Mouse (Mus musculus): ENCODE measurements around the gene Rac2. TPM values are rescaled to one million over a fixed set of nuclear protein-coding genes. Genes with fewer than 3 reads are reported as not detected.

Gene Rac2
- total and polyA plus RNA-seq, 3 experiments, result 160 to 942 (median 453) TPM

- Histone ChIP-seq H3K27me3 (replicated peaks) (no peaks in the 10 kb centered on the region), H3K4me1 (ENCODE audit: control insufficient read depth in 1 of 2, insufficient read depth in 2 of 2) (peaks cover 25 to 40% of the 10 kb centered on the region in 2 experiments)
- dilution Hi-C loops (cut with MboI; ENCODE audit: extremely low pct_ligation_motif_present, extremely low pct_unique_long_range_greater_than_20kb, low sequenced_read_pairs), result no loop called here
These were observed 51.3 kb downstream of the Rac2 start for GRCm38 (mm10) chr15:78521331-78521730.

GRCm38 (mm10) chr15:78520112-78520715 lies 52.4 kb downstream of the Rac2 start:
- Histone ChIP-seq H3K9ac (ENCODE audit: insufficient read depth, low read depth) (no peak overlapping the region), H3K4me3 (replicated peaks in 1 of 3; ENCODE audit: low read depth in 2 of 3, low read length in 2 of 3, poor library complexity in 1 of 3) (no peak overlapping the region), H3K27me3 (replicated peaks) (no peaks in the 10 kb centered on the region), H3K9me3 (replicated peaks; ENCODE audit: low read length) (no peaks in the 10 kb centered on the region), H3K4me2 (ENCODE audit: insufficient read depth, low read depth, poor library complexity, severe bottlenecking) (no peak overlapping the region), H3K4me1 (ENCODE audit: control insufficient read depth in 1 of 2, insufficient read depth in 2 of 2) (peaks cover 28 to 42% of the 10 kb centered on the region in 2 experiments), H3K27ac (ENCODE audit: insufficient read depth, low read depth) (no peak overlapping the region), H3K36me3 (replicated peaks in 1 of 2; ENCODE audit: control insufficient read depth in 1 of 2, insufficient read depth in 1 of 2, low read length in 1 of 2) (peaks cover 0 to 23% of the 10 kb centered on the region in 2 experiments), H3K79me2 (replicated peaks; ENCODE audit: control insufficient read depth, extremely low read depth, insufficient read depth, poor library complexity, severe bottlenecking) (no peaks in the 10 kb centered on the region)
- DNase-seq (ENCODE audit: extremely low read depth), result no peak
- TF ChIP-seq MAX (IDR thresholded peaks at IDR 0.05; ENCODE audit: low read length) (no peak), GABPA (IDR thresholded peaks at IDR 0.05; ENCODE audit: insufficient replicate concordance, low read depth, low read length) (no peak), RCOR1 (conservative IDR thresholded peaks at IDR 0.05; ENCODE audit: low read depth, low read length) (no peak), MAZ (IDR thresholded peaks at IDR 0.05; ENCODE audit: low read depth, low read length) (no peak), CHD1 (IDR thresholded peaks at IDR 0.05; ENCODE audit: low read depth, low read length) (no peak), SMC3 (IDR thresholded peaks at IDR 0.05; ENCODE audit: low read depth, low read length) (no peak), CTCF (conservative IDR thresholded peaks at IDR 0.05 in 1 of 2, IDR thresholded peaks at IDR 0.05 in 1 of 2; ENCODE audit: low read depth in 2 of 2, low read length in 2 of 2) (no peak), NELFE (IDR thresholded peaks at IDR 0.05; ENCODE audit: low read depth, low read length) (no peak), JUN (IDR thresholded peaks at IDR 0.05; ENCODE audit: insufficient read depth, low read depth, low read length) (no peak), KAT2A (IDR thresholded peaks at IDR 0.05; ENCODE audit: insufficient replicate concordance, low read length) (no peak), E2F4 (IDR thresholded peaks at IDR 0.05; ENCODE audit: insufficient replicate concordance, low read depth, low read length) (no peak)
- in situ Hi-C loops (cut with MboI; ENCODE audit: low pct_ligation_motif_present, low pct_unique_long_range_greater_than_20kb, low sequenced_read_pairs), result loop anchor here (5.0 kb wide), 1 partner anchor 38 kb away; no protein-coding TSS in a partner anchor
- dilution Hi-C loops (cut with MboI; ENCODE audit: extremely low pct_ligation_motif_present, extremely low pct_unique_long_range_greater_than_20kb, low sequenced_read_pairs), result no loop called here

More at GRCm38 (mm10) chr15:78521331-78521730, 51.3 kb downstream of the Rac2 start:
- Histone ChIP-seq H3K36me3 (replicated peaks in 1 of 2; ENCODE audit: control insufficient read depth in 1 of 2, insufficient read depth in 1 of 2, low read length in 1 of 2) (peaks cover 0 to 34% of the 10 kb centered on the region in 2 experiments), H3K27ac (ENCODE audit: insufficient read depth, low read depth) (no peak overlapping the region), H3K79me2 (replicated peaks; ENCODE audit: control insufficient read depth, extremely low read depth, insufficient read depth, poor library complexity, severe bottlenecking) (no peaks in the 10 kb centered on the region), H3K9ac (ENCODE audit: insufficient read depth, low read depth) (no peak overlapping the region), H3K4me2 (ENCODE audit: insufficient read depth, low read depth, poor library complexity, severe bottlenecking) (no peak overlapping the region), H3K9me3 (replicated peaks; ENCODE audit: low read length) (no peaks in the 10 kb centered on the region), H3K4me3 (replicated peaks in 1 of 3; ENCODE audit: low read depth in 2 of 3, low read length in 2 of 3, poor library complexity in 1 of 3) (no peak overlapping the region)
- in situ Hi-C loops (cut with MboI; ENCODE audit: low pct_ligation_motif_present, low pct_unique_long_range_greater_than_20kb, low sequenced_read_pairs), result loop anchor here (5.0 kb wide), 1 partner anchor 39 kb away; no protein-coding TSS in a partner anchor
- TF ChIP-seq TCF12 (IDR thresholded peaks at IDR 0.05; ENCODE audit: low read depth, low read length), result no peak
- TF ChIP-seq MAX (IDR thresholded peaks at IDR 0.05; ENCODE audit: low read length), result no peak
- TF ChIP-seq USF1 (IDR thresholded peaks at IDR 0.05; ENCODE audit: low read depth, low read length), result no peak
- TF ChIP-seq ZNF384 (IDR thresholded peaks at IDR 0.05; ENCODE audit: low read depth, low read length), result no peak
- no peak for TF ChIP-seq EP300 (IDR thresholded peaks at IDR 0.05; ENCODE audit: low read length)
- TF ChIP-seq ETS1 (conservative IDR thresholded peaks at IDR 0.05; ENCODE audit: low read depth, low read length), result no peak
- TF ChIP-seq MEF2A (IDR thresholded peaks at IDR 0.05; ENCODE audit: borderline replicate concordance, low read depth, low read length), result no peak
- TF ChIP-seq ZKSCAN1 (IDR thresholded peaks at IDR 0.05; ENCODE audit: borderline replicate concordance, low read depth, low read length), result no peak
- TF ChIP-seq POLR2A (IDR thresholded peaks at IDR 0.05; ENCODE audit: low read depth, low read length), result no peak
- TF ChIP-seq MAZ (IDR thresholded peaks at IDR 0.05; ENCODE audit: low read depth, low read length), result no peak
- no peak for TF ChIP-seq IRF4 (IDR thresholded peaks at IDR 0.05; ENCODE audit: low read depth, low read length)
- TF ChIP-seq HCFC1 (IDR thresholded peaks at IDR 0.05; ENCODE audit: low read depth, low read length), result no peak
- no peak for TF ChIP-seq MAFK (IDR thresholded peaks at IDR 0.05; ENCODE audit: insufficient replicate concordance, low read length)
- TF ChIP-seq SIN3A (IDR thresholded peaks at IDR 0.05; ENCODE audit: low read length), result no peak
- TF ChIP-seq UBTF (IDR thresholded peaks at IDR 0.05; ENCODE audit: low read depth, low read length), result no peak
- no peak for TF ChIP-seq SMC3 (IDR thresholded peaks at IDR 0.05; ENCODE audit: low read depth, low read length)
- TF ChIP-seq CHD2 (IDR thresholded peaks at IDR 0.05; ENCODE audit: low read length), result no peak
- no peak for TF ChIP-seq ZMIZ1 (IDR thresholded peaks at IDR 0.05; ENCODE audit: low read depth, low read length)
- no peak for TF ChIP-seq JUN (IDR thresholded peaks at IDR 0.05; ENCODE audit: insufficient read depth, low read depth, low read length)
- no peak for TF ChIP-seq KAT2A (IDR thresholded peaks at IDR 0.05; ENCODE audit: insufficient replicate concordance, low read length)
- no peak for DNase-seq (ENCODE audit: extremely low read depth)

Data from CH12.LX (cell line).